In genomic region chr19:46776391-46776790, GRCm38 (mm10) we compare ENCODE assay signal across 19 mouse cellular contexts.
"Had no signal": no experiment of that assay in that cellular context is flagged by ENCODE, and none has a peak within 500 bp of the region (broad histone marks: within the 10 kb centered on the region; RNA-seq: fewer than 3 reads in every experiment).

No protein-coding gene starts in this region.

- DNase-seq: gastrocnemius, postnatal 14 days; gastrocnemius, postnatal 36 days; heart, adult 18-20 months; heart, postnatal 10 days; kidney, adult 18-20 months; kidney, adult 8-10 months; kidney, postnatal 10 days; kidney, postnatal 25 days; kidney, postnatal 4 days; layer of hippocampus, adult 9-11 months; layer of hippocampus, postnatal 36 days had no signal

- H3K4me3 ChIP-seq: heart, embryonic 10.5 days; heart, embryonic 12.5 days; intestine, embryonic 15.5 days; limb, embryonic 13.5 days; limb, embryonic 15.5 days; liver, embryonic 12.5 days had no signal

- H3K27ac ChIP-seq: heart, embryonic 10.5 days; hindbrain, embryonic 14.5 days; intestine, embryonic 15.5 days; limb, embryonic 13.5 days; limb, embryonic 15.5 days; liver, embryonic 12.5 days; liver, embryonic 14.5 days had no signal
